Mouse (Mus musculus) adrenal gland, postnatal 0 days (tissue): ENCODE data around the gene Mus81. TPM values are rescaled to one million over a fixed set of nuclear protein-coding genes. Genes with fewer than 3 reads are reported as not detected.

Experiments used
- polyA plus RNA-seq: library from polyadenylated mRNA; unstranded; fragments of >200 nt; fragmentation: Nextera tagmentation; extraction: Ambion mirVana; gene quantifications from 2 replicates; pipeline ENCODE4 v1.2.1, GENCODE M21; 2015

The Mus81 gene
- polyA plus RNA-seq: 18.1 and 22.0 TPM in 2 replicates

GRCm38 (mm10) chr19:5487768-5488550 is at the start of gene Mus81:
Mus81 (minus strand) TSS chr19:5488402.

DNA sequence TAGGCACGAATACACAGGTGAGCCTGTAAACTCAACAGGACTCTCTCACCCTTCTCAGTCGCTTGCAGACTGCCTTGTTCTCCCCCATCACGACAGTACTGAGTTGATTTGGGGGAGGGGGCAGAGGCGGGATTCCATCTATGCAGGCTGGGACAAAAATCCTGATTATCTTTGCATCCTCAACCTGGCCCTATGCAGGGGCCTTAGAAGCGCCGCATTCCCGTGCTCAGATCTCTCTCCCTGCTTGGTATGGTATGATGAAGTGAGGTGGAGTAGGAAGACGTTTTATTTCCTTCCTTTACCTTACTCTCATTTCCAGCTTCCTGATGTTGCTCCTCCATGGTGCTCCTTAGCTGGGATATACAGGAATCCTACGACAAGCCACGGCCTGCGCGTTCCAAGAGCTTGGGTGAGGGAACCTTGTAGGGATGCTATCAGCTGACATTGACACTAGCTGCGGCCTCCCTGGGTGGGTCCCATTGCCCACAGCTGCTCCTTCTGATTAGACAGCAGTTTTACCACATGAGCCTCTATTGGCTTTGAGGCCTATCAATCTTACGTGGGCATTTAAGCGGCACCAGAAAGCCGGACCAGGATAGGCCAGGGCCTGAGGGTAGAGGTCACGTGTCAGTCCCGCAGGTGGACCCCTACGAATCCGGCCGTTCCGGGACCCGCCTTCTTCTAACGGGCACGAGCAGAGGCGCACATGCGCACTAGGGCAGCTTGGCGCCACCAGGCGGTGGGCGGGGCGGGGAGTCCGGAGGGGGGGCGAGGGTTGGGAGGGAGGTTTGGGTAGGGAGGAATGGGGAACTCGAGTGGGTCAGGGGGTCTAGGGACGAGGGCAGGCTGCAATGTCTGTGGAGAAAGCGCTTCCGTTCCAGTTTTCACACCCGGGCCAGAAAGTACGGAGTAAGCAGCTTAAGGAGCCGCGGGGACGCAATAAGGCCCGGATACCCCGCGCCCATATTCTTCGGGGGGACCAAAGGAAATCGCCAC is 22.1 kb upstream of the Mus81 start, which contains the start of gene Snx32:
TSS of gene Snx32 (minus strand) at position 508 of the 996 bp plus-strand sequence.

DNA sequence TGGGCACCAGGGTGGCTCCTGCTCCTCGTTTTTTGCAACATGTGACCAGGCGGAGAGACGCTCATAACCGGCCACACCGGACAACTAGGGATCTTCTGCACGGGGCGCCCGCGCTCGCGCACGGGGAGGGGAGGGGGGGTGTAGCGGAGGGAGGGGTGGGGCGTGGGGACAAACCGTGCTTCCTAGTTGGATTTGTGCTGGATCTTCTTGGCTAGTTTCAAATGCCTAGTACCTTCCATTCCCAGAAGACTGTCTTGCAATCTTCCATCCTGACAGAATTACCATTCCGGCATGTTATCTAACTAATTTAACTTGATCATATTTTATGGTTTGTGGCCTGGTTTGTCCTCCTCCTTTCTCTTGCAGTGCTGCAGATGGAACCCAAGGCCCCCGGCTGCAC is 15.5 kb upstream of the Mus81 start, which contains the start of gene 1700020D05Rik:
TSS of gene 1700020D05Rik (minus strand) at position 101 of the 400 bp plus-strand sequence.

DNA sequence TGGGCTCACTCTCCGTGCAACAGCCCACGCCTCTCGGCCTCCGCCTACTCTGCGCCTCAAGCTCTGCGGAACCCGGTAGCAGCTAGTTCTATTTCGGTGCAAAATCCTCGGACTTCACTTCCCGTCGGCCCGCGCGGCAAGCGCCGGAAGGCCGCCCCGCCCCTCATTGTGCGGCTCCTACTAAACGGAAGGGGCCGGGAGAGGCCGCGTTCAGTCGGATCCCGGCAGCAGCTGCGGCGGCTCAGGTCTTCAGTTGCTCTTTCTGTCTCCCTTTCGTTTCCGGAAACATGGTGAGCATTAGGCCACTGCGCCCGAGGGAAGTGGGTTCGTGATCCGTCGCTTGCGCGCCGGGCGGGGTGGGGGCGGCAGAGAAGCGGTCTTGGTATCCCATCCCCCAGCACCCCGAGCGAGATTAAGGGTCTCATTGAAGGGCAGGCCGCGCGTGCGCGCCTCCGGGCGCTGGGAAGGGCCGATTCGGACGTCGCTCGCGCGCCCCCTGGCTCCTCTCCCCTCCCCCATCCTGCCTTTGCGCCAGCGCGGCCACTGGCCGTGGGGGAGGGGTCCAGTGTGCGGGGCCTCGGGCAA is 2.2 kb upstream of the Mus81 start, which contains the start of gene Cfl1:
TSS of gene Cfl1 (plus strand) at position 143 of the 585 bp plus-strand sequence.

DNA sequence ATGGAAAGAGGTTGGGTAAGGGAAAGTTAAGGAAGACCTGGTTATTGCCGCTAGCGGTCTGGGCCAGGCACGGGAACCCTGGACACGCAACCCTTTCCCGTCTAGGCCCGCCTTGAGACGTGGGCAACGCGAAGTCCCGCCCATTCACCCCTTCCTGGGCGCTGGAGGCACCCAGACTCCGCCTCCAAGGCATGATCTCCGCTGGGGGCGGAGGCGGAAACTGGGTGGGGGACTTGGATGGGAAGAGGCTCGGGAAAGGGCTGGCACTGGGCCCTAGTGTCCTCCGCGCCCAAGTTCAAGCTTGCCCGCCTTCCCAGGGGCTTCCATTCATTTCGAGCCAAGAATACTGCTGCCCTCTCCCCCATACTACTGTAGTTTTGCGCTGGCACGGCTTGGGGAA is 14.5 kb downstream of the Mus81 start, which contains the start of gene Efemp2:
TSS of gene Efemp2 (plus strand) at position 235 of the 400 bp plus-strand sequence.

GRCm38 (mm10) chr19:5468374-5468773 is 19.8 kb downstream of the Mus81 start, which contains the start of gene Ctsw:
Ctsw (minus strand) TSS chr19:5468507.

DNA sequence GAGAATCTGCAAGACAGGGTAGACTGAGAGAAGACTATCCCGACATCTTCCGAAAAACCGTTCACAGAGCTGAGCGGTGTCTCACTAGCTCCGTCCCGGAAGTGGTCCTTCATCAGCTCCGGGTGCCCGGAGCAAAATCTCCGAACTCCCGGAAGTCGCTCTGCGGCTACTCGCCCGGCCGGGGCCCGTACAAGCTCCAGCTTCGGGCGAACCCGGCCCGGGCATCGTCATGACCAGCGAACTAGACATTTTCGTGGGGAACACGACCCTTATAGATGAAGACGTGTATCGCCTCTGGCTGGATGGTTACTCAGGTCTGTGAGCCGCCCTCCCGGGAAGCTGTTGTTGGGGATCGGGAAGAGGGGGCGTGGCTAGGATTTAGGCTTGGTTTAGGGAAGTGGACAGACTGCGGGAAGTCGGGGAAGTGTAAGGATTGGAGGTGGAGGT is 27.7 kb downstream of the Mus81 start, which contains the start of gene Fibp:
TSS of gene Fibp (plus strand) at position 151 of the 447 bp plus-strand sequence.

DNA sequence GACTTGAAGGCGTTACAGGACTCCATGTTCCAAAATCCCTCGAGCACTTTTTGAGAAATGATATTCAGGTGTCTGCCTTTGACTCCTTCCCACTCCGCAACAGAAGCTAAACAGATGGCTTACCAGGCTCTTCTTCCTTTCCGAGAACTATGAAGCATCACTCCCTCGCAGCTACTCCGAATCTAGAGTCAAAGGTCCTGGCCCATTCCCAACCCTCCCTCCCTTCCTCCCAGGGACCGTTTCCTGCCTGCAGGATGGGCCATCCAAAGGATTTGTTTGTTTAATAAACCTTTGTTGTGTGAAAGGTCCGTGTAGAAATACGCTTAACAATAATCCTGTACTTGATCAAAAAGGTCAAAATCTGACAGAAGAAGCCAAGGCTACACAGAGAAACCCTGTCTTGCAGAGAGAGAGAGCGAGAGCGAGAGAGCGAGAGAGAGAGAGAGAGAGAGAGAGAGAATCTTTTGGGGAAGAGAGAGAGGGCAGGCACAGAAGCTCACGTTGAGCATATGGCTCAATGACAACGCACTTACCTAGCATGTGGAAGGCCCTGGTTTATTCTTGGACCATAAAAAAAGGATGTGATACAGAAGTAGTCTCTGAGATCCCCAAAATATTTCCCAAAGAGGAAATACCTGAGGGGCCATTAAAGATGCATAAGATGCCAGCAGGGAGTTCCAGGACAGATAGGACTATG is 30.3 kb downstream of the Mus81 start, which contains the start of gene Ccdc85b:
TSS of gene Ccdc85b (minus strand) at position 149 of the 697 bp plus-strand sequence.

DNA sequence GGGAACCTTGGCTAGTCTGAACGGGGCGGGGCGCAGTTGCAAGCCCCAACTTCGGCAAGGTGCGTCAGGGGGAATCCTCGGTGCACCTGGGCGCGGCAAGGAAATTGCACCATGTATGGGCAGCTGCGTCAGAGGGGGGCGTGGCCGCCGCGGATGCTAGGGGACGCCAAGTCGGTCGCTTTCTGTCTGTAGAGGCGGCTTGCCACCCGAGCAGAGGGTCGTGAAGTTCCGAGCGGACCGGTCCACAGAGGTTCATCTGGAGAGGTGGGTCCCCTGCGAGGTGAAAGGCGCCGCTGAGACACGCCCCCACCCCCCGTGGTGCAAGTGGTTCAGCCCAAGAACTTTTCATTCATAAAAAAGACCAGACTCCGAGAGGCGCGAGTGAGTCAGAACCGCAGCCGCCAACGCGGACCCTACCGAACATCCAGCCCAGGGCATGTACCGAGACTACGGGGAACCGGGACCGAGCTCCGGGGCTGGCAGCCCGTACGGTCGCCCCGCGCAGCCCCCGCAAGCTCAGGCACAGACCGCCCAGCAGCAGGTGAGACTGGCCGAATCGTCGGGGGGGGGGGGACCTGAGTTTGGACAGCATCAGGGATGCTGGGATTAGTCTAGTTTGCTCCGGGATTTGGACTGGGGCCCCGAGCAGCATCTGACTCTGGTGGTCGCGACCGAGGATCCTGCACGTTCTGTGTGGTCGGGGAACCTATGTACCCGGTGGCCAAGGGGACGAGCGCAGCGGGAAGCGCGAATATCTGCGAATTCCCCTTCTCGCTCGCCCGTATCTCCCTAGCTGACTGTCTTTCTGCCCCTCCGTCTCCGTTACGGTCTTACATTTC is 40.5 kb downstream of the Mus81 start, which contains the start of gene Fosl1:
TSS of gene Fosl1 (plus strand) at position 33 of the 839 bp plus-strand sequence.

Other genes with a start within 250 kb of the Mus81 start
- 13.0 and 16.0 TPM in 2 replicates for gene Pacs1, start 215.3 kb downstream of the Mus81 start, polyA plus RNA-seq
- gene Sf3b2, start 192.9 kb downstream of the Mus81 start, polyA plus RNA-seq: 149 and 197 TPM in 2 replicates
- gene Gal3st3, start 190.1 kb downstream of the Mus81 start, polyA plus RNA-seq: 0.55 and 1.7 TPM in 2 replicates
- gene Catsper1, start 152.7 kb downstream of the Mus81 start, polyA plus RNA-seq: not detected in 2 replicates
- 3.2 and 5.0 TPM in 2 replicates for gene Cst6, start 138.8 kb downstream of the Mus81 start, polyA plus RNA-seq
- gene Eif1ad, start 121.7 kb downstream of the Mus81 start, polyA plus RNA-seq: 23.8 and 31.0 TPM in 2 replicates
- 194 and 261 TPM in 2 replicates for gene Banf1, start 121.2 kb downstream of the Mus81 start, polyA plus RNA-seq
- 36.8 and 43.5 TPM in 2 replicates for gene Sart1, start 99.7 kb downstream of the Mus81 start, polyA plus RNA-seq
- not detected in 2 replicates for gene Tsga10ip, start 85.9 kb downstream of the Mus81 start, polyA plus RNA-seq
- gene Drap1, start 63.4 kb downstream of the Mus81 start, polyA plus RNA-seq: 284 and 285 TPM in 2 replicates
- gene AI837181, start 63.3 kb downstream of the Mus81 start, polyA plus RNA-seq: 42.0 and 47.6 TPM in 2 replicates
- gene Fosl1, start 40.9 kb downstream of the Mus81 start, polyA plus RNA-seq: not detected in 2 replicates
- 12.7 and 16.2 TPM in 2 replicates for gene Ccdc85b, start 30.5 kb downstream of the Mus81 start, polyA plus RNA-seq
- gene Fibp, start 27.8 kb downstream of the Mus81 start, polyA plus RNA-seq: 92.0 and 126 TPM in 2 replicates
- 0.36 and 1.1 TPM in 2 replicates for gene Ctsw, start 19.9 kb downstream of the Mus81 start, polyA plus RNA-seq
- gene Efemp2, start 14.4 kb downstream of the Mus81 start, polyA plus RNA-seq: 77.3 and 88.0 TPM in 2 replicates
- 1,277 and 1,424 TPM in 2 replicates for gene Cfl1, start 2.1 kb upstream of the Mus81 start, polyA plus RNA-seq
- not detected in 2 replicates for gene 1700020D05Rik, start 15.4 kb upstream of the Mus81 start, polyA plus RNA-seq
- gene Snx32, start 22.1 kb upstream of the Mus81 start, polyA plus RNA-seq: 14.4 and 16.0 TPM in 2 replicates
- gene Ovol1, start 72.2 kb upstream of the Mus81 start, polyA plus RNA-seq: 0.36 and 0.41 TPM in 2 replicates
- 1.0 and 4.3 TPM in 2 replicates for gene Ap5b1, start 79.6 kb upstream of the Mus81 start, polyA plus RNA-seq
- gene Rnaseh2c, start 113.5 kb upstream of the Mus81 start, polyA plus RNA-seq: 189 and 232 TPM in 2 replicates
- 42.7 and 55.8 TPM in 2 replicates for gene Kat5, start 121.8 kb upstream of the Mus81 start, polyA plus RNA-seq
- 32.7 and 55.1 TPM in 2 replicates for gene Rela, start 149.1 kb upstream of the Mus81 start, polyA plus RNA-seq
- 23.6 and 38.7 TPM in 2 replicates for gene Sipa1, start 175.3 kb upstream of the Mus81 start, polyA plus RNA-seq
- gene Map3k11, start 200.3 kb upstream of the Mus81 start, polyA plus RNA-seq: 20.8 and 28.6 TPM in 2 replicates
- 8.7 and 15.1 TPM in 2 replicates for gene Pcnx3, start 200.5 kb upstream of the Mus81 start, polyA plus RNA-seq
- 0.33 and 0.57 TPM in 2 replicates for gene Kcnk7, start 216.0 kb upstream of the Mus81 start, polyA plus RNA-seq
- gene Ehbp1l1, start 237.9 kb upstream of the Mus81 start, polyA plus RNA-seq: 20.3 and 23.5 TPM in 2 replicates
- 86.7 and 91.8 TPM in 2 replicates for gene Fam89b, start 241.3 kb upstream of the Mus81 start, polyA plus RNA-seq